Mouse (Mus musculus) myocyte (in vitro differentiated cells): Measurements from ENCODE around the gene Fam166a. TPM values are rescaled to one million over a fixed set of nuclear protein-coding genes. Genes with fewer than 3 reads are reported as not detected.
"Not testable (repeated sequence)": the region's sequence is repeated elsewhere in the genome, so short reads cannot be mapped to it uniquely, and the experiment has no call there.

Source experiments
- H3K27me3 ChIP-seq: one replicate; pipeline ENCODE4 v1.6.1; 2011; ENCODE audit not compliant: control insufficient read depth, insufficient read depth, insufficient read length
- H3K36me3 ChIP-seq: one replicate; pipeline ENCODE4 v1.6.1; 2011; ENCODE audit not compliant: control insufficient read depth, insufficient read depth
- H3K4me2 ChIP-seq: one replicate; pipeline ENCODE4 v1.6.1; 2011; ENCODE audit warnings: low read depth, control low read depth
- H3K4me3 ChIP-seq: one replicate; pipeline ENCODE4 v1.5.1; 2011; ENCODE audit warnings: mild to moderate bottlenecking, control low read depth, moderate library complexity
- H3K79me2 ChIP-seq: one replicate; pipeline ENCODE4 v1.6.1; 2011; ENCODE audit not compliant: control insufficient read depth, insufficient read depth
- H3ac ChIP-seq: one replicate; pipeline ENCODE4 v1.6.1; 2011; ENCODE audit not compliant: control insufficient read depth, insufficient read length
- CEBPB ChIP-seq: IDR thresholded peaks from 2 replicates; pipeline ENCODE4 v1.6.1; 2011; ENCODE audit warnings: mild to moderate bottlenecking, moderate library complexity; ENCODE audit not compliant: poor library complexity, insufficient read depth, severe bottlenecking
- E2F4 ChIP-seq: IDR thresholded peaks from one replicate; pipeline ENCODE4 v1.6.1; 2011; ENCODE audit warnings: mild to moderate bottlenecking, control low read depth, moderate library complexity; ENCODE audit not compliant: insufficient read depth
- MAX ChIP-seq: IDR thresholded peaks from one replicate; pipeline ENCODE4 v1.6.1; 2011; ENCODE audit warnings: low read depth, mild to moderate bottlenecking, control low read depth
- MYOD1 ChIP-seq, 3 experiments: IDR thresholded peaks; one replicate each; pipeline ENCODE4 v1.6.1; 2011; ENCODE audit warnings: control low read depth in 2 of 3, low read depth in 2 of 3, mild to moderate bottlenecking in 2 of 3, moderate library complexity in 1 of 3; ENCODE audit not compliant: insufficient read length in 2 of 3, control insufficient read depth in 1 of 3
- MYOG ChIP-seq, 3 experiments: IDR thresholded peaks; one replicate each; pipeline ENCODE4 v1.6.1; 2011; ENCODE audit warnings: control low read depth in 2 of 3, low read depth in 2 of 3, mild to moderate bottlenecking in 2 of 3; ENCODE audit not compliant: insufficient read length in 2 of 3, control insufficient read depth in 1 of 3, insufficient read depth in 1 of 3
- POLR2A ChIP-seq: IDR thresholded peaks from one replicate; pipeline ENCODE4 v1.6.1; 2011; ENCODE audit warnings: low read depth, mild to moderate bottlenecking, control low read depth, moderate library complexity; ENCODE audit not compliant: insufficient read length
- POLR2AphosphoS2 ChIP-seq: IDR thresholded peaks from one replicate; pipeline ENCODE4 v1.6.1; 2011; ENCODE audit warnings: low read depth, control low read depth; ENCODE audit not compliant: insufficient read length
- REST ChIP-seq: IDR thresholded peaks from one replicate; pipeline ENCODE4 v1.6.1; 2011; ENCODE audit warnings: mild to moderate bottlenecking, control low read depth, moderate library complexity; ENCODE audit not compliant: insufficient read depth, insufficient read length
- SRF ChIP-seq: IDR thresholded peaks from one replicate; pipeline ENCODE4 v1.6.1; 2011; ENCODE audit warnings: low read depth; ENCODE audit not compliant: control insufficient read depth, insufficient read length
- TCF12 ChIP-seq: IDR thresholded peaks from one replicate; pipeline ENCODE4 v1.6.1; 2011; ENCODE audit warnings: mild to moderate bottlenecking, control low read depth; ENCODE audit not compliant: poor library complexity, insufficient read depth, severe bottlenecking
- TCF3 ChIP-seq: IDR thresholded peaks from one replicate; pipeline ENCODE4 v1.6.1; 2011; ENCODE audit warnings: low read depth, control low read depth; ENCODE audit not compliant: insufficient read length
- USF1 ChIP-seq: IDR thresholded peaks from one replicate; pipeline ENCODE4 v1.6.1; 2011; ENCODE audit warnings: low read depth, mild to moderate bottlenecking, control low read depth, moderate library complexity
- polyA plus RNA-seq: library from polyadenylated mRNA; unstranded; fragments of >200 nt; fragmentation: generic; extraction: Trizol; gene quantifications from one replicate; pipeline ENCODE4 v1.2.1, GENCODE M21; 2012; ENCODE audit warnings: missing spikeins

Gene Fam166a
- polyA plus RNA-seq, 1 experiment, result 0.48 TPM

GRCm38 (mm10) chr2:25242101-25242506 is 23.6 kb downstream of the Fam166a start, which contains the start of the genes Rnf208 and Cysrt1:
Gene Rnf208, plus strand, starts transcription at chr2:25242255.
Gene Cysrt1, minus strand, starts transcription at chr2:25242452.
- peaks cover 18% of the 10 kb centered on the region for H3K27me3 ChIP-seq
- no peak within 1 kb of the TSS for H3K4me3 ChIP-seq
- no peaks in the 10 kb centered on the region for H3K79me2 ChIP-seq
- TF ChIP-seq MYOG (IDR thresholded peaks at IDR 0.05; ENCODE audit: control insufficient read depth in 1 of 3, insufficient read depth in 1 of 3, insufficient read length in 2 of 3, low read depth in 2 of 3) (peak in 1 of 3 experiments; percentile 6), MAX (no peak)
- H3ac ChIP-seq, result no peak within 1 kb of the TSS
- H3K4me2 ChIP-seq, result peak within 1 kb of the TSS; percentile 65
- no peaks in the 10 kb centered on the region for H3K36me3 ChIP-seq

- no peak overlapping the region for H3K4me2 ChIP-seq
- H3K36me3 ChIP-seq, result no peaks in the 10 kb centered on the region
- H3ac ChIP-seq, result no peak overlapping the region
- peaks cover 18% of the 10 kb centered on the region for H3K27me3 ChIP-seq
- TF ChIP-seq SRF, result no peak
- no peak for TF ChIP-seq CEBPB
- H3K4me3 ChIP-seq, result no peak overlapping the region
- no peaks in the 10 kb centered on the region for H3K79me2 ChIP-seq
Observed at GRCm38 (mm10) chr2:25243342-25243741, 24.8 kb downstream of the Fam166a start.

- no peaks in the 10 kb centered on the region for H3K79me2 ChIP-seq
- no peak for TF ChIP-seq REST
- no peak for TF ChIP-seq USF1
- no peak for TF ChIP-seq SRF
- no peak for TF ChIP-seq MAX
- no peak for TF ChIP-seq TCF3
- TF ChIP-seq MYOG (IDR thresholded peaks at IDR 0.05; ENCODE audit: control insufficient read depth in 1 of 3, insufficient read depth in 1 of 3, insufficient read length in 2 of 3, low read depth in 2 of 3), result no peak
- no peak for TF ChIP-seq POLR2AphosphoS2
- TF ChIP-seq POLR2A, result no peak
- peaks cover 18% of the 10 kb centered on the region for H3K27me3 ChIP-seq
- H3K4me2 ChIP-seq, result no peak overlapping the region
- no peaks in the 10 kb centered on the region for H3K36me3 ChIP-seq
- no peak overlapping the region for H3K4me3 ChIP-seq
- H3ac ChIP-seq, result no peak overlapping the region
Observed at GRCm38 (mm10) chr2:25244144-25244543, 25.6 kb downstream of the Fam166a start.

- TF ChIP-seq CEBPB (no peak), POLR2AphosphoS2 (peak; percentile 4)
- Histone ChIP-seq H3K36me3 (peaks cover 4% of the 10 kb centered on the region), H3K79me2 (no peaks in the 10 kb centered on the region), H3K4me2 (no peak within 1 kb of the TSS), H3K27me3 (peaks cover 16% of the 10 kb centered on the region), H3ac (no peak within 1 kb of the TSS), H3K4me3 (no peak within 1 kb of the TSS)
Observed at GRCm38 (mm10) chr2:25246183-25247072, 27.9 kb downstream of the Fam166a start, which contains the start of gene AL732309.1. Gene AL732309.1, minus strand, starts transcription at chr2:25246863.

GRCm38 (mm10) chr2:25252331-25252730 is 33.8 kb downstream of the Fam166a start:
- H3ac ChIP-seq, result no peak overlapping the region
- H3K36me3 ChIP-seq, result peaks cover 6% of the 10 kb centered on the region
- H3K79me2 ChIP-seq, result peaks cover 20% of the 10 kb centered on the region
- TF ChIP-seq SRF (no peak), USF1 (no peak), TCF12 (no peak), MYOD1 (IDR thresholded peaks at IDR 0.05; ENCODE audit: control insufficient read depth in 1 of 3, insufficient read length in 2 of 3, low read depth in 2 of 3) (no peak), REST (no peak), POLR2AphosphoS2 (no peak), MYOG (IDR thresholded peaks at IDR 0.05; ENCODE audit: control insufficient read depth in 1 of 3, insufficient read depth in 1 of 3, insufficient read length in 2 of 3, low read depth in 2 of 3) (no peak), POLR2A (no peak), CEBPB (no peak), MAX (no peak), E2F4 (no peak), TCF3 (no peak)
- no peaks in the 10 kb centered on the region for H3K27me3 ChIP-seq
- no peak overlapping the region for H3K4me2 ChIP-seq
- no peak overlapping the region for H3K4me3 ChIP-seq

GRCm38 (mm10) chr2:25255284-25255779 is 36.8 kb downstream of the Fam166a start, which contains the start of gene Tmem203:
Gene Tmem203, plus strand, starts transcription at chr2:25255439.
- Histone ChIP-seq H3ac (peak within 1 kb of the TSS; percentile 73), H3K27me3 (no peaks in the 10 kb centered on the region), H3K36me3 (peaks cover 6% of the 10 kb centered on the region), H3K4me3 (peak within 1 kb of the TSS; percentile 96), H3K79me2 (peaks cover 20% of the 10 kb centered on the region), H3K4me2 (peak within 1 kb of the TSS; percentile 95)
- TF ChIP-seq USF1 (no peak), SRF (peak; percentile 75), REST (no peak), MAX (no peak), TCF3 (no peak), E2F4 (no peak), POLR2AphosphoS2 (peak; percentile 72), MYOD1 (IDR thresholded peaks at IDR 0.05; ENCODE audit: control insufficient read depth in 1 of 3, insufficient read length in 2 of 3, low read depth in 2 of 3) (peak in 2 of 3 experiments; percentile 3 to 45), CEBPB (no peak), TCF12 (no peak), MYOG (IDR thresholded peaks at IDR 0.05; ENCODE audit: control insufficient read depth in 1 of 3, insufficient read depth in 1 of 3, insufficient read length in 2 of 3, low read depth in 2 of 3) (peak in 1 of 3 experiments; percentile 47), POLR2A (peak; percentile 71)

- not testable (repeated sequence) for H3K27me3 ChIP-seq, H3K36me3 ChIP-seq
- Histone ChIP-seq H3K4me2 (peak overlapping the region; percentile 93), H3K79me2 (peaks cover 20% of the 10 kb centered on the region), H3ac (peak overlapping the region; percentile 73), H3K4me3 (peak overlapping the region; percentile 96)
Observed at GRCm38 (mm10) chr2:25256443-25257109, 38.0 kb downstream of the Fam166a start.

GRCm38 (mm10) chr2:25257250-25257649 is 38.7 kb downstream of the Fam166a start:
- not testable (repeated sequence) for H3K36me3 ChIP-seq, H3ac ChIP-seq, H3K27me3 ChIP-seq, H3K4me2 ChIP-seq, H3K4me3 ChIP-seq
- peaks cover 20% of the 10 kb centered on the region for H3K79me2 ChIP-seq
